Mouse (Mus musculus): ENCODE data around the gene Stk11. TPM values are rescaled to one million over a fixed set of nuclear protein-coding genes. Genes with fewer than 3 reads are reported as not detected.

Stk11 gene
- polyA plus RNA-seq, 1 experiment from 2014 or later: 18.3 TPM

- under 1% methylated on average over 87 of the region's 94 CpGs for WGBS (ENCODE audit: insufficient replicate concordance)
- H3K27me3 ChIP-seq: peaks cover 55% of the 10 kb centered on the region
- H3K27ac ChIP-seq: peak within 1 kb of the TSS; percentile 53
- H3K4me2 ChIP-seq: peak within 1 kb of the TSS; percentile 96
- peaks cover 76% of the 10 kb centered on the region for H3K4me1 ChIP-seq (replicated peaks)
- peak within 1 kb of the TSS; percentile 71 for H3K9ac ChIP-seq
- no peaks in the 10 kb centered on the region for H3K9me3 ChIP-seq (replicated peaks)
- peak; percentile 64 for DNase-seq
- ATAC-seq (ENCODE audit: low read depth): peak; percentile 12
- H3K36me3 ChIP-seq: peaks cover 7% of the 10 kb centered on the region
- H3K4me3 ChIP-seq (replicated peaks): peak within 1 kb of the TSS; percentile 67
These were observed 23.2 kb downstream of the Stk11 start, which contains the start of gene Atp5d for GRCm38 (mm10) chr10:80138553-80139438. Gene Atp5d, plus strand, starts transcription at chr10:80138632.

- no peak for ATAC-seq (ENCODE audit: low read depth)
- DNase-seq: no peak
- Histone ChIP-seq H3K9me3 (replicated peaks) (no peaks in the 10 kb centered on the region), H3K9ac (peak overlapping the region; percentile 71), H3K27me3 (peaks cover 55% of the 10 kb centered on the region), H3K4me2 (peak overlapping the region; percentile 96), H3K4me3 (replicated peaks) (peak overlapping the region; percentile 67), H3K4me1 (replicated peaks) (peaks cover 82% of the 10 kb centered on the region), H3K36me3 (peaks cover 13% of the 10 kb centered on the region), H3K27ac (peak overlapping the region; percentile 53)
- WGBS (ENCODE audit: insufficient replicate concordance): 1% methylated on average over 9 of the region's 10 CpGs
These were observed 23.8 kb downstream of the Stk11 start for GRCm38 (mm10) chr10:80139439-80139775.

- peak overlapping the region; percentile 82 for H3K27ac ChIP-seq
- DNase-seq: no peak
- WGBS (ENCODE audit: insufficient replicate concordance): 65% methylated on average over 11 of the region's 11 CpGs
- peaks cover 90% of the 10 kb centered on the region for H3K4me1 ChIP-seq (replicated peaks)
- peak overlapping the region; percentile 74; the same call in 1 of the 2 replicates for H3K9ac ChIP-seq
- no peaks in the 10 kb centered on the region for H3K9me3 ChIP-seq (replicated peaks)
- H3K36me3 ChIP-seq: peaks cover 21% of the 10 kb centered on the region
- peaks cover 49% of the 10 kb centered on the region for H3K27me3 ChIP-seq
- ATAC-seq (ENCODE audit: low read depth): no peak
- H3K4me2 ChIP-seq: peak overlapping the region; percentile 96
- H3K4me3 ChIP-seq (replicated peaks): no peak overlapping the region
These were observed 24.5 kb downstream of the Stk11 start for GRCm38 (mm10) chr10:80139975-80140665.

GRCm38 (mm10) chr10:80140666-80141035, 25.0 kb downstream of the Stk11 start, which contains the start of gene Cbarp:
Gene Cbarp, minus strand, starts transcription at chr10:80140835.
- no peak for DNase-seq
- no peak for ATAC-seq (ENCODE audit: low read depth)
- peaks cover 92% of the 10 kb centered on the region for H3K4me1 ChIP-seq (replicated peaks)
- H3K27ac ChIP-seq: peak within 1 kb of the TSS; percentile 82
- peak within 1 kb of the TSS; percentile 74 for H3K9ac ChIP-seq
- H3K4me3 ChIP-seq (replicated peaks): peak within 1 kb of the TSS; percentile 82
- H3K27me3 ChIP-seq: peaks cover 44% of the 10 kb centered on the region
- H3K36me3 ChIP-seq: peaks cover 26% of the 10 kb centered on the region
- no peaks in the 10 kb centered on the region for H3K9me3 ChIP-seq (replicated peaks)
- WGBS (ENCODE audit: insufficient replicate concordance): 66% methylated on average over 10 of the region's 10 CpGs
- H3K4me2 ChIP-seq: peak within 1 kb of the TSS; percentile 96

GRCm38 (mm10) chr10:80141243-80141642, 25.6 kb downstream of the Stk11 start:
- H3K9me3 ChIP-seq (replicated peaks): no peaks in the 10 kb centered on the region
- peak; percentile 75 for ATAC-seq (ENCODE audit: low read depth)
- peak overlapping the region; percentile 96 for H3K4me2 ChIP-seq
- WGBS (ENCODE audit: insufficient replicate concordance): under 1% methylated on average over 29 of the region's 29 CpGs
- H3K4me3 ChIP-seq (replicated peaks): peak overlapping the region; percentile 82
- peak; percentile 97 for DNase-seq
- H3K4me1 ChIP-seq (replicated peaks): peaks cover 93% of the 10 kb centered on the region
- peak overlapping the region; percentile 74 for H3K9ac ChIP-seq
- peaks cover 38% of the 10 kb centered on the region for H3K27me3 ChIP-seq
- peak overlapping the region; percentile 82 for H3K27ac ChIP-seq
- H3K36me3 ChIP-seq: peaks cover 32% of the 10 kb centered on the region

- Histone ChIP-seq H3K4me3 (replicated peaks) (peak overlapping the region; percentile 82), H3K27me3 (peaks cover 31% of the 10 kb centered on the region), H3K27ac (peak overlapping the region; percentile 95), H3K36me3 (peaks cover 36% of the 10 kb centered on the region), H3K9ac (peak overlapping the region; percentile 93), H3K4me2 (peak overlapping the region; percentile 96), H3K9me3 (replicated peaks) (no peaks in the 10 kb centered on the region), H3K4me1 (replicated peaks) (peaks cover 93% of the 10 kb centered on the region)
- 1% methylated on average over 43 of the region's 43 CpGs for WGBS (ENCODE audit: insufficient replicate concordance)
- DNase-seq: peak; percentile 97
- peak; percentile 81 for ATAC-seq (ENCODE audit: low read depth)
These were observed 26.4 kb downstream of the Stk11 start for GRCm38 (mm10) chr10:80141786-80142529.

GRCm38 (mm10) chr10:80142530-80142925, 26.9 kb downstream of the Stk11 start:
- Histone ChIP-seq H3K4me1 (replicated peaks) (peaks cover 93% of the 10 kb centered on the region), H3K27me3 (peaks cover 25% of the 10 kb centered on the region), H3K27ac (peak overlapping the region; percentile 95), H3K36me3 (peaks cover 36% of the 10 kb centered on the region), H3K9me3 (replicated peaks) (no peaks in the 10 kb centered on the region), H3K4me3 (replicated peaks) (peak overlapping the region; percentile 82), H3K9ac (peak overlapping the region; percentile 93), H3K4me2 (peak overlapping the region; percentile 96)
- peak; percentile 59 for DNase-seq
- peak; percentile 24 for ATAC-seq (ENCODE audit: low read depth)
- WGBS (ENCODE audit: insufficient replicate concordance): 0% methylated on average over 15 of the region's 15 CpGs

GRCm38 (mm10) chr10:80143664-80144063, 28.1 kb downstream of the Stk11 start:
- Histone ChIP-seq H3K27ac (no peak overlapping the region), H3K9ac (peak overlapping the region; percentile 14; the same call in 1 of the 2 replicates), H3K36me3 (peaks cover 36% of the 10 kb centered on the region), H3K9me3 (replicated peaks) (no peaks in the 10 kb centered on the region), H3K4me3 (replicated peaks) (peak overlapping the region; percentile 82), H3K4me2 (peak overlapping the region; percentile 96), H3K27me3 (peaks cover 14% of the 10 kb centered on the region), H3K4me1 (replicated peaks) (peaks cover 91% of the 10 kb centered on the region)
- DNase-seq (no peak), ATAC-seq (ENCODE audit: low read depth) (no peak)
- WGBS (ENCODE audit: insufficient replicate concordance): 88% methylated on average over 7 of the region's 7 CpGs

- no peak for ATAC-seq (ENCODE audit: low read depth)
- Histone ChIP-seq H3K9ac (no peak overlapping the region), H3K27ac (peak overlapping the region; percentile 98; the same call in 1 of the 2 replicates)
These were observed 28.6 kb downstream of the Stk11 start for GRCm38 (mm10) chr10:80144159-80144558.

GRCm38 (mm10) chr10:80144864-80145838, 29.5 kb downstream of the Stk11 start:
- DNase-seq: peak; percentile 61
- H3K36me3 ChIP-seq: peaks cover 42% of the 10 kb centered on the region
- peak overlapping the region; percentile 90 for H3K9ac ChIP-seq
- WGBS (ENCODE audit: insufficient replicate concordance): 71% methylated on average over 20 of the region's 20 CpGs
- H3K4me2 ChIP-seq: peak overlapping the region; percentile 99
- peak overlapping the region; percentile 98 for H3K27ac ChIP-seq
- no peaks in the 10 kb centered on the region for H3K27me3 ChIP-seq
- ATAC-seq (ENCODE audit: low read depth): no peak
- peaks cover 82% of the 10 kb centered on the region for H3K4me1 ChIP-seq (replicated peaks)
- H3K9me3 ChIP-seq (replicated peaks): no peaks in the 10 kb centered on the region
- no peak overlapping the region for H3K4me3 ChIP-seq (replicated peaks)

More at GRCm38 (mm10) chr10:80144159-80144558, 28.6 kb downstream of the Stk11 start:
- DNase-seq: no peak
- Histone ChIP-seq H3K4me3 (replicated peaks) (0 out of 2 replicates have a peak overlapping the region, but pooled peaks have one; percentile 82), H3K4me1 (replicated peaks) (peaks cover 86% of the 10 kb centered on the region), H3K9me3 (replicated peaks) (no peaks in the 10 kb centered on the region), H3K27me3 (peaks cover 9% of the 10 kb centered on the region), H3K36me3 (peaks cover 36% of the 10 kb centered on the region), H3K4me2 (no peak overlapping the region)
- 89% methylated on average over 12 of the region's 12 CpGs for WGBS (ENCODE audit: insufficient replicate concordance)
